Mouse (Mus musculus): ENCODE results near the gene Tpgs1.
A peak's percentile ranks its signal among the peaks of the same experiment; 100 is the strongest.
"Not testable (repeated sequence)": the region's sequence is repeated elsewhere in the genome, so short reads cannot be mapped to it uniquely, and the experiment has no call there.

Gene Tpgs1

GRCm38 (mm10) chr10:79693580-79694378 is 24.6 kb downstream of the Tpgs1 start:
- DNase-seq: no peak

- DNase-seq: no peak
These were observed 25.1 kb downstream of the Tpgs1 start for GRCm38 (mm10) chr10:79694379-79694655.

DNA sequence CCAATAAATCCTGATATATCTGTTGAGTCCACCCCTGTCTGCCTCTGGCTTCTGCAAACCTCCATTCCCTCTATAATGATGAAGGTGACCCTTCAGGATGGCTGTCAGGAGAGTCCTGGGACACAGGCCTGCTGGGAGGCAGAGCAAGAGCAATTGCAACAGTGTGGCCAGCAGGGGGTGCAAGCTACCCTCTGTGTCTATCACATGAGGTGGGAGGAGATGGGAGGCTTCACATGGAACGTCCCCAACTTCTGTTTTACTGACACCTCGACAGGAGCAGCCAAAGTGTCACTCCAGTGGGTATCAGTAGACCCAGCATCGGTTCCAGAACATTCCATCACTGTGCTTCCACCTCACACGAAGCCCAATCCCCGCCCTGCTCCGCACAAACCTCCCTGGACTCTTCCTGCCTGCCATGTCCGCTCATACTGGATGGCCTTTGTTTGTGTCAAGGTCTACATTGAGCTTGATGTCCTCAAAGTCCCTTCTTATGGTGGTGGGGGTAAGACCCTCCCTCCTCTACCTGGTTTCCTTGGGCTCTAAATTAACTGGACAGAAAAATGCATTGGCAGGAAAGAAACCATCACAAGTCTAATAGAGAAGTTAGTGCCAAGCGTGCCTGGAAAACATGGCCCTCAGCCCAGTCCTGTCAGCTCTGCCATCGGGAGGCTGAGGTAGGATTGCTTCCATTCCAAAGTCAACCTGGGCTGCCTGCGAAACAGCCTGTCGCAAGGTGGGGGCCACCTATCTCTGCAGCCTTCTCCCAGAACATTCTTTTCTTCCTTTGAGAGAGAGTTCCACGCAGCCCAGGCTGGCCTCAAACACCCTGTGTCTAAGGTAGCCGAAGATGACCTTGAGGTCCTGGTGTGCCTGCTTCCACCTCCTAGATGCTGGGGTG is 26.3 kb downstream of the Tpgs1 start:
- peak; percentile 42 to 50 for DNase-seq

DNA sequence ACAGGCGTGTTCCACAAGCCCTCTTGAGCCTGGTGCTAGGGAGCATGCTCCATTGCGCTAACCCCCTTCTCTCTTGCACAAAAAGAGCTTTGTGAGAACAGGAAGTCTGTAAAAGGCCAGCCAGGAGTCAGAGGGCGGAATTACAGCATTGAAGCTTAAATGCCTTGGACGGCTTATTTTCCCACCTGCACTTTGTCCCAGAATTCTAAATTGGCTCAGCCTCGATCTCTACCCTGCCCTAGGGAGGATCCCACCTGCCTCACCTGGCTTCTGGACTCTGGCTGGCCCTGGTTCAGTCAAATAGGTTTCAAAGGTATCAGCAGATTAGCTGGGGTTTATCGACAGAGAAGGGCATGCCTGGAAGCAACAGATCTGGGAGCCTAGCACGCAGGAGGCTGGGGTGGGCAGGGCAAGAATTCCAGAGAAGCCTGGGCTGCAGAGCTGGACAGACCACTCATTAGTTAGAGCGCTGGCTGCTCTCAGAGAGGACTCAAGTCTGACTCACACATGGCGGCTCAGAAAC is 27.0 kb downstream of the Tpgs1 start:
- DNase-seq: no peak

- no peak for DNase-seq
These were observed 28.7 kb downstream of the Tpgs1 start for GRCm38 (mm10) chr10:79697916-79698315.

GRCm38 (mm10) chr10:79698459-79698858 is 29.3 kb downstream of the Tpgs1 start:
- DNase-seq: no peak

DNA sequence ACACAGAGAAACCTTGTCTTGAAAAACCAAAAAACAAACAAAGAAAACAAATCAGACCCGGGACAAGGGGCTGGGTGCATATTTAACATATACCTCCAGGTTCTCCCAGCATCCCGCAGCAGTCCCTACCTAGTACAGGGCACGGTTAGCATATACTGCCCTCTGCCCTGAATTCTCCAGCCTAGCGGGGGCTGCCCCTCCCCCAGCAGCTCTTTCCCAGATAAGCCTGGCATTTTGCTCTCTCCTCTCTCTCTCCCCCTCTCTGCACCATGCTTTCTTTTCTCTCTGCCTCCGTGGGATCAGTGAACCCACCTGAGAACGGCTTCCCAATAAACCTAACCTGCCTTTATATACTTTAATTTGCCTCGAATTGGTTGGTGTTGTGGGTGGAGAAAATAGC is 31.5 kb downstream of the Tpgs1 start:
- no peak for DNase-seq

DNA sequence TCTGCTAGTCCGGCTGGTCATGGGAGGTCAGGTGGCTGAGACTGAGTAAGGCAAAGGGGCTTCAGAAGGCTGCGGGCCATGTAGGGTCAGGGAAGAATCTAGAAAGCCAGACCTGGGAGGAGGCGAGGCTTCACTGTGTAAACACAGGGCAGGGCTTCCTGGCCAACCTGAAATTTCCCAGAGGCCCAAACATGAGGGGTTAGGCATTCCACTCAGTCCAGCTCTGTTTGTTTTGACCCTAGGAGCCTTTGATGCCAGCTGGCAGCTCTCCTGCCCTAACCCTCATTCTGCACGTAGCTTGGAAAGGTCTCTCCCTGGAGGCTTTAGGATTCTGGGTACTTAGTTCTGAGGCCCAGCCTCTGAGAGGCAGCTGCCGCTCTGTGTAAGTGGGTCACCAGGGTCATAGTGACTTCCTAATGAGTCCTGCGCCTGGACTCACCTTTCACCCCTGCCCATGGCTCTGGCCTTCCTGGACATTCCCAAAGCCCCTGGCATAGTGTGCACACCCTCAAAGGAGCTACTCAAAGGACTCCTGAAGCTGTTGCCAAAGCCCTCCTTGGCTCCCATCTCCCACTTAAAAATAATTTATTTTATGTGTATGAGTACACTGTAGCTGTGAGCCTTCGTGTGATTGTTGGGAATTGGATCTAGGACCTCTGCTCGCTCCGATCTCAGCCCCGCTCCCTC is 32.4 kb downstream of the Tpgs1 start:
- no peak for DNase-seq

DNA sequence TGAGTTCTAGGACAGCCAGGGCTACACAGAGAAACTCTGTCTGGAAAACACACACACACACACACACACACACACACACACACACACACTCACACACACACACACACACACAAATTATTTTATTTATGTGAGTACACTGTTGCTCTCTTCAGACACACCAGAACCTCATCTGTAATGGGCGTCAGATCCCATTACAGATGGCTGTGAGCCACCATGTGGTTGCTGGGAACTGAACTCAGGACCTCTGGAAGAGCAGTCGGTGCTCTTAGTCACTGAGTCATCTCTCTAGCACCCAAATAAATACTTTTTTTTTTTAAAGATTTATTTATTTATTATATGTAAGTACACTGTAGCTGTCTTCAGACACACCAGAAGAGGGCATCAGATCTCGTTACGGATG is 33.8 kb downstream of the Tpgs1 start:
- DNase-seq: not testable (repeated sequence)

GRCm38 (mm10) chr10:79703541-79703940 is 34.4 kb downstream of the Tpgs1 start:
- no peak for DNase-seq

DNA sequence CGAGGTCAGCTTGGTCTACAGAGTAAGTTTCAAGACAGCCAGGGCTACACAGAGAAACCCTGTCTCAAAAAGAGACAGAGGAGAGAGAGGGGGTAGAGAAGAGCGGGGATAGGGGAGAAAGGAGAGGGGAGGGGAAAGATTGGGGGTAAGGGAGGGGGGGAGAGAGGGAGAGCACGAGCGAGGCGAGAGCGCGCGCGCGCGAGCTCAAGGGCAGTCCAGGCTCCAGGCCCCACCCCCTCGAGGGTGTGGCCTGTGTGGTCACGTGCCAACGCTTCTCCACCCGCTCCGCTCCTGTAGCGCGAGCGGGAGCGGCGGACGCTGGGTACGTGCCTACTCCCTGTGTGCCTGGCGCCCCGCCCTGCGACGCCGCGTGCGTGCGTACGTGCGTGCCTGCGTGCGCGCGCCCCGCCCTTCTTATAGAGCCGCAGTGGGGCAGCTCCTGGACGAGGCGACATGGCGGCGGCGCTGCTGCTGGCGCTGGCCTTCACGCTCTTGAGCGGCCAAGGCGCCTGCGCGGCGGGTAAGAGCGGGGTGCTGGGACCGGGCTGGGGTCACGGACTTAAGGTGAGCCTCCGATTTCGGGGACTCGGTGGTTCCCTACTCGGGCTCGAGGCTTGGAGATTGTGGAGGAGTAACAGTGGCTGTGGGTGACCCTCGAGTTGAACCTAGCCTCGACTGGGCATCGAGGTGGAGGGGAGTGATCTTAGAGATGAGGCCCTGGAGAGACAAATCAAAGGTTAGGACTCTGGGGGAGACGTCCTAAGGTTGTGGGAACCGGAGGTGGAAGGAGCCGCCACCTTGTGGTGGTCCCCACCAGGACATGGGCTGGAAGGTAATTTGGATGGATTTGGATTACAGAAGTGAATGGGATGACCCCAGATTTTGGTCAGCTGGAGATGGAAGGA is 35.1 kb downstream of the Tpgs1 start, which contains the start of gene Bsg:
Gene Bsg, plus strand, starts transcription at position 427 of the 905 bp plus-strand sequence.
- DNase-seq: peak; percentile 98 to 99

GRCm38 (mm10) chr10:79704970-79705360 is 35.8 kb downstream of the Tpgs1 start:
- no peak for DNase-seq

DNA sequence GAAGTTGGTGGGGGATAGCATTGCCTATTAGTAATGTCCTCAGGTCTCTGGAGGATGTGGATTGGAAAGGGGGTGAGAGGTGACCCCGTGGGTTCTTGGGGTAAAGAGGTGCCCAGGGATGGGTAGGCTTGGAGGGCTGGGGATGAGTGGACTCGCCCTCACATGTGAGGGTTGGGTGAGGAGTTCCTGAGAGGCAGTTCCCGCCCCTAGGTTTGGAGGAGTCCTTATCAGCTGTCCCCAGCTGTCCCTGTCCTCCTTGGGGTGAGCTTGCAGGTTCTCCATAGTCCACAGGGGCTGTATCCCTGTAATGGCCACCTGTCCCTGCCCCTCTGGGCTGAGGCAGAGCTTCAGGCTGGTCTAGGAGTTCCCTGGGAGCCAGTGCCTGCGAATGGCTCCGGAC is 36.8 kb downstream of the Tpgs1 start:
- no peak for DNase-seq

GRCm38 (mm10) chr10:79706406-79707094 is 37.4 kb downstream of the Tpgs1 start:
- DNase-seq: no peak

GRCm38 (mm10) chr10:79707162-79707561 is 38.0 kb downstream of the Tpgs1 start:
- DNase-seq: no peak

DNA sequence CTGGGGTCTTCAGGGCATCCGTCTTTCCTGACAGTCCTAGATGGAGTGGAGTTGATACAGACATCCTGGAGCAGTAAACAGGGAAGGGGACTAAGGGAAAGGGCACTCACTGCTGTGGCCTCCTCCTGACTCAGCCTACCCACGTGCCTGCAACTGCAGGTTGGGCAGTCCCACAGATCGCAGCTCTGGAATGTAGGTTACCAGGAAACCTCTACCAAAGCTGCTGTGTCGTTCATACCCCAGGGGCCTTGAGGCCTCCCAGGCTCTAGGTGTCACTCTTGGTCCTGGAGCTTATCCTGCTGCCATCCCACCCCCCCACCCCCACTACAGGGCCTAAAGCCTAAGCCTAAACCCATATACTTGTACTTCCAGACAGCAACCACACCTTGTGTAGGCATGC is 38.6 kb downstream of the Tpgs1 start:
- no peak for DNase-seq

DNA sequence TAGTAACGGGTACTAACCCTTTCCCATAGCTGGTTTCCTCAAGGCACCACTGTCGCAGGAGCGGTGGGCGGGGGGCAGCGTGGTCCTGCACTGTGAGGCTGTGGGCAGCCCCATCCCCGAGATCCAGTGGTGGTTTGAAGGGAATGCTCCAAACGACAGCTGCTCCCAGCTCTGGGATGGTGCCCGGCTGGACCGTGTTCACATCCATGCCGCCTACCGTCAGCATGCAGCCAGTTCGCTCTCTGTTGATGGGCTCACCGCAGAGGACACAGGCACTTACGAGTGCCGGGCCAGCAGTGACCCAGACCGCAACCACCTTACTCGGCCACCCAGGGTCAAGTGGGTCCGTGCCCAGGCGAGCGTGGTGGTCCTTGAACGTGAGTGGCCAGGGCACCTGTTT is 39.5 kb downstream of the Tpgs1 start:
- DNase-seq: no peak

- no peak for DNase-seq
These were observed 40.1 kb downstream of the Tpgs1 start for GRCm38 (mm10) chr10:79709307-79709706.

GRCm38 (mm10) chr10:79712029-79712428 is 42.9 kb downstream of the Tpgs1 start:
- no peak for DNase-seq

- no peak for DNase-seq
These were observed 43.4 kb downstream of the Tpgs1 start for GRCm38 (mm10) chr10:79712499-79713126.

DNA sequence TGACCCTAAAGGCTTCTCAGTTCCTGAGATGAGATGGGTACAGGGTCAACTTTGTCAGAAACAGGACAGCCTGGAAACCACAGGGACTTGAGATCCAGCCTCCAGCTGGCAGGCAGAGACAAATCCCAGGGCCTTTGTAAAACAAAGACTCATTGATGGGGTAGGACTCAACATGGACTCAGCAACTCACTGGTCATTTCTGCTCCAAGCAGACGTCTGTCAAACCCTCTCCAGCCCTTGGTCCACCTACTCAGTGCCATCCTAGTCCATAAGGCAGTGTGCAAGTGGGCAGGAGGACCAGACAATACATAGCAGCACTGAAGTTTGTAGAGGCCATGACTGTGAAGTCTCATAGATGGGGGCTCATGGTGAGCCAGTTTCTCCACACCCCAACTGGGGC is 44.0 kb downstream of the Tpgs1 start:
- no peak for DNase-seq

All from thymus, adult 18-20 months (tissue).